Mouse (Mus musculus): ENCODE results near the gene Mrps35.

The Mrps35 gene

DNA sequence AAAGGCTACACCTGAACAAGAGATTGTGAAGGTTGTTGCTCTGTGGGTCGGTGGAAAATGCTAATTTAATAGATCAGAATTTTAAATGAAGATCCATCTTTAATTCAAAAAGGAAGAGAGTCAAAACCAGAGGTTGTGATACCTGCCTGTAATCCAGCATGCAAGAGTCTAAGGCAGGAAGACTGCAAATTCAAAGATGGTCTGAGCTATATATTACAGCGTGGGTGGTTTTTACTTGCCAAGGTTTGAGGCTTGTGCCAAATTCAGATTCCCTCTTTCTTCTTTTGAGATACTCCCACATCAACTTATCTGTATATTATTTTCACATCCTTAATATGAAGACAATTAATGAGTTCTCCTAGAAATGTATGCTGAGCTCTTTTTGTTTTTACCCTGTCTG lies 14.2 kb upstream of the Mrps35 start:
- in situ Hi-C loops (cut with MboI, MseI) = no loop called here

GRCm38 (mm10) chr6:147029591-147029990 lies 13.0 kb upstream of the Mrps35 start:
- in situ Hi-C loops (cut with MboI, MseI) = no loop called here

- in situ Hi-C loops (cut with MboI, MseI) = no loop called here
Observed at GRCm38 (mm10) chr6:147030096-147030885, 12.3 kb upstream of the Mrps35 start.

GRCm38 (mm10) chr6:147032303-147032925 lies 10.2 kb upstream of the Mrps35 start, which contains the start of gene Rep15:
Rep15 (plus strand) TSS chr6:147032584.
- in situ Hi-C loops (cut with MboI, MseI) = no loop called here

GRCm38 (mm10) chr6:147043633-147044032 lies 1.1 kb downstream of the Mrps35 start:
- in situ Hi-C loops (cut with MboI, MseI) = no loop called here

GRCm38 (mm10) chr6:147049239-147049805 lies 6.8 kb downstream of the Mrps35 start:
- in situ Hi-C loops (cut with MboI, MseI) = no loop called here

DNA sequence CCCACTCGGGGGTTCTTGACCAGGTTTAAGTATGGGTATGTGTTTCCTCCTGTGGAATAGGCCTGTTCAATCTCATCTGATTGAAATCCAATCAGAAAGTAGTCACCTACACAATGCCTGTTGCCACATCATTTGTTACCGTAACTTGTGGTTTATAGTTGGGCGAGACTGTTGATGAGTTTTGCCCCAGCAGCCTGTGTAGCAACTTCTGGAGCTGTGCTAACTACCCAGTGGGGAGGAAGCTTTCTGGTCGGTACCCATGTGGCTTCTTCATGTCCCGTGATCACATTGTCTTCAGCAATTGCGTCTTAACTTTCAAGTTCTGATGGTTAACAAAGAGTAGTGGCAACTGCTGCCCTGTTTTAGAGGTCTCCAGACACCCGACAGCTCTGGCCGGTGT lies 9.1 kb downstream of the Mrps35 start:
- in situ Hi-C loops (cut with MboI, MseI) = no loop called here

- in situ Hi-C loops (cut with MboI, MseI) = no loop called here
Observed at GRCm38 (mm10) chr6:147052440-147052839, 9.9 kb downstream of the Mrps35 start.

DNA sequence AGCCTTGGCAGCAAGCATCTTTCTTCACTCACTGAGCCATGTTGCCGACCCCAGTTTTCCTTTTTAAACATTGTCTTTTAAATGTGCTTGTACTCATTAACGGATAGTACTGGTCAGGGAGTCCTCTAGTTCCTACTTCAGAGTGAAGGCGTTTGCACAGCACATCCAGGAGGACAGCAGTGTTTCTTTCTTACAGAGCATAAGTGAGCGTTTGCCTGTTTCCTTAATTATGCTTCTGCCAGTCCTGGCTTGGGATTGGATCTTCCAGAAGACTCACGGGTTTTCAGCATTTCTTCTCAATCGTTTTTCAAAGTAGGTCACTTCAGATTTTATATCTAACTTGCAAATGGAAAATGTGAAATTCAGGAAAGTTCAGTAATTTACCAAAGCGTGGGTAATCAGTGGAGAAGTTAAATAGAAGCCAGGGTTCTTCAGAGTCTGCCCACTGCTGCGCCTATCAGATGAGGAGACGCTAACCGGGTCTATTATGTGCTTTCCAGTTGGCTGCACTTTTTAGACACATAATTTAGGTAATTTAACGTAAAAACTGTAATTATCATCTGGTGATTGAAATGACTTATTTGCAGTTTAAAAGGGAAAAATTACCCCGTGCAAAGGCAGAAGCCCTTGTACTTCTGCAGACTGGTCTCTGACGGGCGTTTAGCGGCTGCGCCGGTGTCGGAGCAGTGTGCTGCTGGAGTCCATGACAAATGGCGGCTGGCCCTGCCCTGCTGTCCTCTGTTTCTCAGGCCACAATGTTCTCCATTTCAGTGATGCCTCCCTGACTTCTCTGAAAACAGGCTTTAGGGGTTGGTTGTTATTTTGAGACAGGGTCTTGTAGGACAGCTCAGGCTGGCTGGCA lies 11.5 kb downstream of the Mrps35 start:
- in situ Hi-C loops (cut with MboI, MseI) = no loop called here

DNA sequence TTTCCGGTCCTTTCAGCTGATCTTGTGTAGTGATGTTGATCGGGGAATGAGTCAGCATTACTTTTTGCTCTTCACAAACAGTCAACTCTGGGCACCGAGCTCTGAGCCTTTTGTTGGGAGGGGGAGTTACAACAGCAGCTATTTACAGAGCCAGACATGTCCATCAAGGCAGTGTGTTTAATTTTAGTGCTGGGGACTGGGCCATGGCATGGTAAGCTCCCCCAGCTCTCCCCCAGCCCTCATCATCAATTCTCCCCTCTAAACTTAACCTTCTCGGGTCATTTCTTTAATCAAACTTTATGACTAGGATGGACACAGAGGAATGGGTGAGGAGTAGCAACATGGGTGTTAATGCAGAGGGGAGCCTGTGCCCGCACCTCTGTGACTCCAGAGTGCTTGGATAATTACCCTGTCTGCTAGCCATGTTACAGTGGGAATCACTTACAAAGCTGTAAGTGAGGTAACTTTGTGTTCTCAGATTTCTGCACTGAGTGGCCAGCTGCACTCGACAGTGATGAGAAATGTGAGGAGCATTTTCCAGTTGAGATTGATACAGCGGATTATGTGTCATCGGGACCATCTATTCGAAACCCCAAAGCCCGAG lies 12.9 kb downstream of the Mrps35 start:
- in situ Hi-C loops (cut with MboI, MseI) = no loop called here

GRCm38 (mm10) chr6:147059326-147059725 lies 16.8 kb downstream of the Mrps35 start:
- in situ Hi-C loops (cut with MboI, MseI) = no loop called here

DNA sequence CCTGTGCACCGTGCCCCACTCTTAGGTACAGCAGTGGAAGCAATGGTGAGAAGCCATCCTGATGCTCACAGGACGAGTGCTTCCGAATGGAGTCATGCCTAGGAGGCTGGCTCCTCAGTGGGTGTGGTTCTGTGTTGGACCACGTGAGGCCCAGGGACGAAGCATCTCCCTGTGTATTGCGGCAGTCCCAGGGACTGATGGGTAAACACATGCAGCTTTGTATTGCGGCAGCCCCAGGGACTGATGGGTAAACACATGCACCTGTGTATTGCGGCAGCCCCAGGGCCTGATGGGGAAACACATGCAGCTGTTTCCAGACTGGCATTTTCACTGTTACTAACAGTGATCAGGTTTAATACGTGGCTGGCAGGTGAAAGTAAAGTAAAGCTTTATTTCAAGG lies 19.1 kb downstream of the Mrps35 start:
- in situ Hi-C loops (cut with MboI, MseI) = loop anchor here (10.0 kb wide), 1 partner anchor 893 kb away; no protein-coding TSS in a partner anchor

DNA sequence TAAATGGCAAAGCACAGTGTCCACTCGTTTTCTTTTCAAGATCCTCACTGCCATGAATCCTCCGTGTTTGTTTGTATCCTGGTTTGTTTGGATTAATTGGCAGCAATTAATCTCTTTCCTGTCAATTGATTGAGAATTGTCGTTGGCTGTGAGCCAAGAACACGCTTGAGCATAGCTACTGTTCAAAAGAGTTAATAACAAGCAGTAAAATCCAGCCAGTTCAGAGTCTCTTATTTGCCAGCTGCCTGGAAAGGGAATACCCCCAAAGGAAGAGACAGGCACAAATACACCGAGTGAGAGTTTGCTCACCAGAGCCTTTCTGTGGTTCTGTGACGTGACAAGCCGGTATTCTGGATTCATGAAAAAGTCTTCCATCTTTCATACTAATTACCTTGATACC lies 19.5 kb downstream of the Mrps35 start:
- in situ Hi-C loops (cut with MboI, MseI) = loop anchor here (10.0 kb wide), 1 partner anchor 893 kb away; no protein-coding TSS in a partner anchor

DNA sequence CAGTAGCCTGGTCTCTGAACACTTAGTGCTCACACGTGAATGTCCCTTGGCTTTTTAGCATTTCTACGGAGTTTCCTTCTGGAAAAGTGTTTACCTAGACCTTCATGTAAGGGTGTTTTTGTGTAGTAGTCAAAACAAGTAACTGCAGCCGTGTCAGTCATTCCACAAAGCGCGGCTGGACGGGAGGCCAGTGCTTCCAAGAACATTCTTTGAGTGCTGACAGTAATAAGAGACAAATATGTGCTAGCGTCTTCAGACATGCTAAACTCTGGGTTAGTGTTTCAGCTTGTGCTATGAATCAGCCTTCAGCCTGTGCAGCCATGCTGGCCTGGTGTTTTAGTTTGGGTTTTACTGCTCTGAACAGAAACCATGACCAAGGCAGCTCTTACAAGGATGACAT lies 20.1 kb downstream of the Mrps35 start:
- in situ Hi-C loops (cut with MboI, MseI) = loop anchor here (10.0 kb wide), 1 partner anchor 892 kb away; no protein-coding TSS in a partner anchor

DNA sequence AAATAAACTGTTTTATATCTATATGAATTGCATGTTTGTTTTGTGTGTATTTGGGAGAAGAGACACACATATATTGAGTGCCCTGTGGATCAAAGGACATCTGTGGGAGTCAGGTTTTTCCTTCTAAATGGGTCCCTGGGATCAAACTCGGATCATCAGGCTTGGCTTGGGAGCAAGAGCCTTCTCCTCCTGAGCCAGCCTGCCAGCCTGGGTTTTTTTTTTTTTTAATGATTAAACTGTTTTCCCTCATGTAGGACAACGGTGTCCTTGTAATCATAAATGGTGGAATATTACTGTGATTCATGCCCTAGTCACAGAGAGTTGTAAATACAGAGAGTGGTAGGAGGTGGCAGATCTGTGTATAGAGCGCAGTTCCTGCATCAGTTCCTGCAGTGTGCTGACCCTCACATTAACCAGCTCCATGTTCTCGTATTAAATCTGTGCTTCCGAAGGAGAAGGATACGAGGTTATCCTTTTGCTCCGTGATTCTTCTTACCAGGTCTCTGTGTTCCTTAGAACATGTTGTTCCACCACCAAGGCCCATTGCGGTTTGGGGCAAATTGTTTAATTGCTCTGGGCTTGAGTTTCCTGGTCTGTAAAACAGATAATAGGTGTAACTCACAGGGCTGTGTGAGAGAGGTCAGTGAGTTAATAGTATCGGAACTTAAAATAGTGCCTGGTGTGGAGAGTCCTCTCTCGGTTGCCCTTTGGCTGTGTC lies 21.8 kb downstream of the Mrps35 start:
- in situ Hi-C loops (cut with MboI, MseI) = loop anchor here (10.0 kb wide), 1 partner anchor 890 kb away; no protein-coding TSS in a partner anchor

- in situ Hi-C loops (cut with MboI, MseI) = loop anchor here (10.0 kb wide), 1 partner anchor 890 kb away; no protein-coding TSS in a partner anchor
Observed at GRCm38 (mm10) chr6:147064944-147065261, 22.3 kb downstream of the Mrps35 start.

GRCm38 (mm10) chr6:147075808-147076387 lies 33.3 kb downstream of the Mrps35 start:
- in situ Hi-C loops (cut with MboI, MseI) = no loop called here

- in situ Hi-C loops (cut with MboI, MseI) = no loop called here
Observed at GRCm38 (mm10) chr6:147076878-147077277, 34.3 kb downstream of the Mrps35 start.

GRCm38 (mm10) chr6:147079919-147080318 lies 37.4 kb downstream of the Mrps35 start:
- in situ Hi-C loops (cut with MboI, MseI) = no loop called here

- in situ Hi-C loops (cut with MboI, MseI) = no loop called here
Observed at GRCm38 (mm10) chr6:147085398-147086040, 43.0 kb downstream of the Mrps35 start.

Data from T-helper 1 cell (primary cell).